Mouse (Mus musculus) CH12.LX (cell line): ENCODE measurements around the gene Glrp1.

ENCODE experiments used
- ELF1 ChIP-seq: IDR thresholded peaks from 2 replicates; pipeline ENCODE4 v1.6.1; 2014; ENCODE audit warnings: low read depth, mild to moderate bottlenecking, inconsistent platforms, low read length, improper control_type of control experiment
- MEF2A ChIP-seq: IDR thresholded peaks from 2 replicates; pipeline ENCODE4 v1.6.1; 2014; ENCODE audit warnings: low read depth, mild to moderate bottlenecking, inconsistent platforms, low read length, improper control_type of control experiment, borderline replicate concordance
- POLR2A ChIP-seq: IDR thresholded peaks from 2 replicates; pipeline ENCODE4 v1.6.1; 2011; ENCODE audit warnings: low read depth, mild to moderate bottlenecking, improper control_type of control experiment, low read length
- TCF12 ChIP-seq: IDR thresholded peaks from 2 replicates; pipeline ENCODE4 v1.6.1; 2014; ENCODE audit warnings: low read depth, mild to moderate bottlenecking, inconsistent platforms, low read length, improper control_type of control experiment

- TF ChIP-seq POLR2A, result no peak
- no peak for TF ChIP-seq ELF1
- TF ChIP-seq MEF2A, result no peak
- TF ChIP-seq TCF12, result no peak
Measured at GRCm38 (mm10) chr1:88466325-88467064, 43.4 kb downstream of the Glrp1 start.
